Mouse (Mus musculus): ENCODE data around the gene Pigt.

The Pigt gene

DNA sequence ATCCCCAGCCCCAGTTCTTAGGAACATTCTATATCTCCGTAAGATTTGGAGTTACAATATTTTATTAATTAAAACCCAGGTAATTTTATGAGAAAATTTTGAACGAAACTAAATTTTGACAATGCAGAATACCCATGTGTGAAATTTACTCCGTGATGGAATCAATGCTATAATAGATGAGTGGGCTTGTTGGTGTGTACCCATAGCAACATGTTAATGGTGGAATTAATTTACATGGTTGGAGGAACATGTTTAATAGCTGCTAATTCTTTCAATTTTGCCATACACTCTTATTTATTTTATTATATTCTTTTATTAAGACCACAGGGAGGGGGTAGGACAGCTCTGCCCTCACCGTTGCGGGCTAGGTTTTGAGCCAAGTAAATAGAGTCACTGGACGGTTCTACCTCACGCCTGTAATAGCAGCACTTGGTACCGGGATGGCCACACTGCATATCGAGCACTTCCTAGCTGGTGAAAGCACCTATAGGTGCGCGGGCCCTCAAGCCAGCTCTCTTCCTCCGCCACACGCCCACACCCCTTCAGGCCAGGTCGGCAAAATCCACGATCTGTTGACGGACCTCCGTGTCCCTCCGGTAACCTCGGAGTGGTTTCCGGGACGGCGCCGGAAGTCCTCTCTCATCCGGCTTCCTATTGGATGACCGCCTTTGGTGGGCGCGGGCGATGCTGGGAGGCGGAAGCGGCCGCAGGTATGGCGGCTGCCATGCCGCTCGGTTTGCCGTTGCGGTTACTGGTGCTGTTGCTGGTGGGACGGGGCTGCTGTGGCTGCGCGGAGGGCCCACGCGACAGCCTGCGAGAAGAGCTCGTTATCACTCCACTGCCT is at the start of gene Pigt:
Pigt (plus strand) TSS at position 674 of the 844 bp plus-strand sequence.
- DNase-seq (ENCODE audit: low read depth, low spot score): peak; percentile 87

DNA sequence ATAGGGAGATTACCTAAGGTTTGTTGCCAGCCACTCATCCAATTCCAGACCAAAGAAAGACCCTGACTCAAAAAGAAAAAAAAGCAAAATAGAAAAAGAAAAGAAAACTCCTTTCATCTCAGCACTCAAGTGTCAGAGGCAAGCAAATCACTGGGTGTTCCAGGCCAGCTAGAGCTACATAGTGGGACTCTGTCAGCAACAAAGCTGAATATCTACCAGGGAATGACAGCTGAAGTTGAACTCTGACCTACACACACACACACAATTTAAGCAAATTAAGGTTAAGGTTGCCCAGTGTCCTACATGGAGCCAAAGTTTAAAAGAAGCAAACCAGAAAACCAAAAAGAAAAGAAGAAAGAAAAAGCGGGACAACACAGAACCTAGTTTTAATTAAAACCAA is 49.2 kb upstream of the Pigt start:
- no peak for DNase-seq (ENCODE audit: low read depth, low spot score)

DNA sequence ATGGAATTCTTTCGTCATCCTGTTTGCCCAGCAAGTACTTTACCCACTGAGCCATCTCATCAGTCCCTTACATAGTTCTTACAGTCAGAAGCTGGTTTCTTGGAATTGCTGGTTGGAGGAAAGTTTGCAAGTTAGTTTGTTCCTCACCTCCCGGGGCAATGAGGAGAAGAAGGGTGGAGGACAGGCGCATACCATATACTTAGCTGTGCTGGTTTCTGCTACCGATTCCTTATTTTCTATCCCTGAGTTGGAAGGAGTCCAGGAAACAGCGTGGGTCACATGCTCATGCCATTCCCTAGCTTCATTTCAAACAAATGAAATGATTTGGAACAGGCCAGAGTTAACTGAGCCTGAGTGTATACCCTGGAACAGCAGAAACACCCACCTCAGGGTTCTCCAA is 48.4 kb upstream of the Pigt start:
- DNase-seq (ENCODE audit: low read depth, low spot score): no peak

DNA sequence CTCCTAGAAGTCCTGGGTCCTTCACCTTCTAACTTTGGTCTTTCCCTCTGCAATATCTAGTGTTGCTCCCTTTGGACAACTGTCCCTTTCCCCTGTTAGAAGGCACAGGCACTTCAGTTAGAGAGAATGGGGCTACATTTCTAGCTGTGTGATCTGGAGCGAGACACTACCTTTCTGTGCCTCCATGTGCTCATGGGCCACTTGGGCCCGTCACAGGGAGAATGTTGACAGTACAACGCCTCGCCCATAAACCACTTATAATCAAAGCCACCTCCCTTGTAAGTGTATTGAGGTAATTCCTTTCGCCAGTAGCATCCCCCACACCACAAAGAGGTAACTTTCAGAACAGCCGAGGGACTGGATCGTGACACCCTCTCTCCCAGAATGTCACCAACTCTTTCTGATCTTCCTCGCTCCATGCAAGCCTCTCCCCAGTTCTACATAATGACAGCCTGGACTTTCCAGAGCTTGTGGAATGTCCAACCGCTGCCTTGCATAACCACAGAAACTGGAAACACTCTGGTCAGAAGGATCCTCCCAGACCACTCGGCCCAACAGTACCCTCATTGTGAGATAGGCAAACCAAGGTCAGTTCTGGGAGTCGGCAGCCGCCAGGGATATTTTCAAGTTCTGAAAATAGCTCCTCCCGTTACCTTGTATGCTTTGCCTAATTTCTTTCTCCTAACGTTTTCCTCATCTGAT is 47.8 kb upstream of the Pigt start:
- DNase-seq (ENCODE audit: low read depth, low spot score): no peak

DNA sequence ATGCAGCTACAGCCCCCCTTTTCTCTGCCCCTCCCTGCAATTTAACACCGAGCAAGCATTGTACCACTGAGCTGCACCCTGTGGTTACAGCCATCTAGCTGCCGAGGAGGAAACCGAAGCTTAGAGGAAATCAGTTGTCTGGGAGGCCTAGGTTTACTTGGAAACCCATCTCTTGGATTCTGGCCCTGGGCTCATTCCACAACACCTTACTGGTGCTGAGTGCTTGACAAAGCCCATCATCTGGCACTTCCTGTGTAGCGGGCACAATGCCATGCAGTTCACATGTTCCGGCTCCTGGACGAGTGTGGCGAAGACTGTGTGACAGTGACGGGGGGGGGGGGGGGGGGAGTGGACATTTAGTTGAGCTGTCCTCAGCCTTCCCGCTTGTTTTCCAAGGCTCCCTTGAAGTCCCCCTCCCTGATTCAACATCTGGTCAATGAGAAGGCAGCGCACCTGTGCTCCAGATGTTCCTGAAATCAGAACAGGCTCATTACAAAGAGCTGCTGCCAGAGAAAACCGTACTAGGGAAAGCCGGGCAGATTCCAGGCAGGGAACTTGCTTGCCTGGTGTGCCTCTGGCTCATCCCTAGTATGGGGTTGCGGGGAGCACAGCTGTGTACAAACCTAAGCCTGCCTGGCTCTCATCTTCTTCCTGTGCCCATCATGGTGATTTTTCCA is 45.2 kb upstream of the Pigt start:
- peak; percentile 58 for DNase-seq (ENCODE audit: low read depth, low spot score)

DNA sequence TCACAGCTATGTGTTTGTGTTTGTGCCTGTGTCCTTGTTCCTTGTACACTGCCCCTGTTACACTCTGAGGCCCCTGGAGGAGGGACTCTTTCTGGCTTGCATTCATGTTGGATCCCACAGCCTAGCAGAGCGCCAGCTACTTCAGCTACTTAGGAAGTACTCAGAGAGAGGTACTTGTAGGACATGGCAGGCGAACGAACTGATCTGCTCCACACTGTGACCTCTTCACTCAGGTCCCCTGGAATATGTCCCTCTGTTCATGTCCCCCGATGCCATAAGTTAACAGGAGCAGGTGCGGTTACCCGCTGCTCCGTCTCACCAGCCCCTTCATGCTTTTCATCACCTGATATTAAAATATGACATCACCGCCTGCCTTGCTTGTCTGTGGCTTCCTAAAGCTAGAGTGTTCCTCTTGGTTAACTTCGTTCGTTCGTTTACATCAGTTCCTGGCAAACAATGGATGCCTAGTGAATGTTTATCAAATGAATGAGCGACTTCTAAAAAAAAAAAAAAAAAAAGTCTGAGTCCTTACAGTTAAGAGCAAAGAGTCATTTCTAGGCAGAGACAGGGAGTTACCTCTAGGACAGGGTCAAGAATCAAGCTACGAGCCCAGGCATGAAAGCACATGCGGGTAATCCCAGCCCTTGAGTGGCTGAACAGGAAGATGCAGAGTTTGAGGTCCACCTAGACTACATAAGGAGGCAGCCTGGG is 44.1 kb upstream of the Pigt start:
- no peak for DNase-seq (ENCODE audit: low read depth, low spot score)

DNA sequence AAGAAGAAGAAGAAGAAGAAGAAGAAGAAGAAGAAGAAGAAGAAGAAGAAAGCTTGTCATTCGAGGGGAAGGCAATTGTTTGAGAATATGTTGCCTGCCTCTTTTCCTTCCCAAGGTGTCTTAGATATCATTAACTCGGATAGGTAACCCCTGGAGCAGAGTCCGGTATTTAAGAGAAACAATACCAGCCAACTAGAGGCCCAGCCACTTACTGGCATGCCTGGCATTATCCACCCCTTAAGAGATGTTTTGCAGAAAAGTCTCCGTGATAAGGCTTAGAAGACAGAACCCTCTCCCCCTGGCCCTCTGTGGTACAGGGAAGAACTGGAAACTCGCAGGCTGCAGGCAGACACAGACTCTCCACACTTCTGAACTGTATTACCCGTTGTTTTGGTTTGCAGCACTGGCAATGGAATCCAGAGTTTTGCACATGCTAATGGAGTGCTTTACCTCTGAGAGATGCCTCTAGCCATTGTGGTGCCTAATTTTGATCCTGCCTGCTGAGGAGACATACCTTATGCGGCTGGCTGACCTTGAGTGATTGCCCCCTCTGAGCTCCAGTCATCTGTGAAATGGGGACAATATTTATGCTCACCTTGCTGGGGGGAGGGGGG is 43.3 kb upstream of the Pigt start:
- DNase-seq (ENCODE audit: low read depth, low spot score): no peak

DNA sequence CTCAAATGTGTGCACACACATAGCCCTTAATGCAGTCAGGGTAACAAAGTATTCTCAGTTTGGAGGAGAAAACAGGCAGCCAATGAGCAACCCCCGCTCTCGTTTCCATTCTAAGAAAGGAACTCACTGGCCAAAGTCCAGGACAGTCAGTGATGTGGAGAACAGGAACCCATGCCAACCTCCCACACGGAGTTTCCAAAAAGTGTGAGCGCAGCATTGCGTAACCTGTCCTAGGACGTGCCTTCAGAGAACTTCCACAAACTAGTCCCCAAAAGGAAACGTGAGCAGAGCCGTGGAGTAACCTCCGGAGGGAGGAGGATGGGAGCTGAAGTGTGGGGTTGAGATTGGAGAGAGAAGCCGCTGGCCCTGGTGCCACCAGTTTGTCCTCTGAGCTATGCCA is 42.5 kb upstream of the Pigt start:
- no peak for DNase-seq (ENCODE audit: low read depth, low spot score)

DNA sequence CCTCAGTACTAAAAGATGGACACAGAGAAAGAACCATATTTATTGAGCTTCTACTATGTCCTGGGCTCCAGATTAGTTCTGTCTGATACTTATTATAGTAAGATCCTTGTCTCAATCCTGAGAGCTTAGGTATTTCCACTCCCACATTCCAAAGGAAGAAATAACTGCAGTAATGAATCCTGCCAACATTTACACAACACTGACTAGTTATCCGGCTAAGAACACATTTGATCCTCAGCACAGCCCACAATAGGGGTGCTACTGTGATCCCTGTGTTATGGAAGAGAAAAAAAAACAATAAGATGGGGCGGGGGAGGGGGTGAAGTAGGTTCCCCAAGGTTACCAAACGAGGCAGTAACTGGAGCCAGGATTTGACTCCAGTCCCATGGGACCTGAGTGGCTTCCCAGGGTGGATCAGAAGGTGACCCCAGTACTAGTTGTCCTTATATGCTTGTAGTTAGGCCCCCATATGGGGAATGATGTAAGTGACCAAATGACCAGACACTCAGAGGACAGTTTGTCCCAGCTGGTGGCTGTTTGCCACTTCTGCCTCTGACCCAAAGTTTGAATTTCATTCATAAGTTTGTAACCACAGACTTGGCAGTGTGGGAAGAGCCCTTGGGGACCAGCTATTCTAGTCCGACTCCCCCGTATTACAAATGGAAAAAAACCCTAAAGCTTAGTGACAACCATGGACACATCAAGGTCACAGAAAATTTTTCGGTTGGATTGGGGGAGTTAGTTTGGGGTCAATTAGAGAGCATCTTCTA is 41.7 kb upstream of the Pigt start:
- DNase-seq (ENCODE audit: low read depth, low spot score): peak; percentile 92

DNA sequence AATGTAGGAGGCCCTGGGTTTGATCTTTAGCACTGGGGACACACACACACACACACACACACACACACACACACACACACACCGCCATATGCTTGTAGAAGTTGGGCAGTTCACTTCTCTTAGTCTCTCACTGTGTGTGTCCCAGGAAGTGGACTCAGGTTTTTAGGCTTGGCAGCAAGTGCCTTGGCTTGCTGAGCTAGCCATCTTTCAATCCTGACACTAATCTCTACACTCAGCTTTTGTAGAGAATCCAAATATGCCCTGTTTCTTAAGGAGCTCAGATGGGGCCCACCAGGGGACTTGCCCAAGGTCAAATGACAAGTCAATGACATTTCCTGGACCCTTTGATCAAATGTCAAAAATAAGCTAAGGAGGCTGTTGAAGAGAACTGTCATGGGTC is 40.9 kb upstream of the Pigt start:
- DNase-seq (ENCODE audit: low read depth, low spot score): no peak

DNA sequence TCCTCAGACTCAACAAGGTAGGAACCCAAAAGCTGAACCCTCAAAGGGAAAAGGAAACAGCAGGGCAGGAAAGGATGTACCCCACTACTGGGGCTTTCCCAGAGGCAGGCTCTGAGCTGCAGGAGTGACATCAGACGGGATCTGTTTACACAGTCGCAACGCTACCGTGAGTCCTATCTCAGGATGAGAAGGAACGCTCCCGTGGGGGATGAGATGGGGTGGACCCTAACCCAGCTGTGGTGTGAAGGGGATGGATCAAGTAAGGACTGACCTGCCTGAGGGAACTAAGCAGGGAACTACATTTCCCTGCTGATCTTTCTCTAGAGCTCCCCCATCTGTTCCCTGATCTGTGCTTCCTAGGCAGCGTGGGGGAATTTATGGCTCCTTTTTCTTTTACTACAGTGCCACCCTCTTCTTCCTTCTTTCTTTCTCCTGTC is 40.4 kb upstream of the Pigt start, which contains the start of gene Sys1:
Sys1 (plus strand) TSS at position 101 of the 437 bp plus-strand sequence.
- DNase-seq (ENCODE audit: low read depth, low spot score): peak; percentile 48

DNA sequence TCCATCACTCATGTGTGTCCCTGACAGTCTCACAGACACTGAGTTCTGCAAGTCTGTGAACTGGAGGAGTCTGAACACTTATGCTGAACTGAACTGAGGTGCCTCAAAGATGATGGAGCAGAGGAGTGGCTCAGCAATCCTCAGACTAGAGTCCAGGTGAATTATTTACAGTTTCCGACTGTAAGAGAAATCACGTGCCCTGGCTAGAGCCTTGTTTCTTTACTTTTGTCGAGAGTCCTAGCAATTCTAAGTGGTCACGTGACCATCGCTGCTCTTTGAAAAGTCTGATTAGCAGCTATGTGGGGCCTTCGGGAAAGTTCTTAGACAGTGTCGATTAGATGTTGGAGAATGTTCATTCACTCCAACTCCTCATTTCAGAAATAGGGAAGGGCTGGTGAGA is 39.4 kb upstream of the Pigt start:
- DNase-seq (ENCODE audit: low read depth, low spot score): peak; percentile 51

DNA sequence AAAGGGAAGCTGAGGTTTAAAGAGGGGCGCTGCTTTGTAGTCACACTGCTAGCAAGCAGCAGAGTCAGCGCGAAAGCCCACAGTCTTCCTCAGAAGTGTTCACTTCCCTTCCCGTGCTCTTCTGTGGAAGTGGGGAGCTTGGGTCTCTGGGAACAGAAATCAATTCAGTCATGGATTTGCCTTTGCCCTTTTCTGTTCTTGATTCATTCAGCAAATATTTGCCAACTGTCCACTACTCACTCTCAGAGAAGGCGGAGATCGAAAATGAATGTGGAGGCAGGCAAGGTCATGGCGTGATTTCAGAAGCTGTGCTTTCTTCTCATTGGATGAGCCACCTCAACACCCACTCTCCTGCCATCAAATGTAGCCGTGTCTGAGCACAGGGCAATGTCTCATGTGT is 38.8 kb upstream of the Pigt start:
- no peak for DNase-seq (ENCODE audit: low read depth, low spot score)

DNA sequence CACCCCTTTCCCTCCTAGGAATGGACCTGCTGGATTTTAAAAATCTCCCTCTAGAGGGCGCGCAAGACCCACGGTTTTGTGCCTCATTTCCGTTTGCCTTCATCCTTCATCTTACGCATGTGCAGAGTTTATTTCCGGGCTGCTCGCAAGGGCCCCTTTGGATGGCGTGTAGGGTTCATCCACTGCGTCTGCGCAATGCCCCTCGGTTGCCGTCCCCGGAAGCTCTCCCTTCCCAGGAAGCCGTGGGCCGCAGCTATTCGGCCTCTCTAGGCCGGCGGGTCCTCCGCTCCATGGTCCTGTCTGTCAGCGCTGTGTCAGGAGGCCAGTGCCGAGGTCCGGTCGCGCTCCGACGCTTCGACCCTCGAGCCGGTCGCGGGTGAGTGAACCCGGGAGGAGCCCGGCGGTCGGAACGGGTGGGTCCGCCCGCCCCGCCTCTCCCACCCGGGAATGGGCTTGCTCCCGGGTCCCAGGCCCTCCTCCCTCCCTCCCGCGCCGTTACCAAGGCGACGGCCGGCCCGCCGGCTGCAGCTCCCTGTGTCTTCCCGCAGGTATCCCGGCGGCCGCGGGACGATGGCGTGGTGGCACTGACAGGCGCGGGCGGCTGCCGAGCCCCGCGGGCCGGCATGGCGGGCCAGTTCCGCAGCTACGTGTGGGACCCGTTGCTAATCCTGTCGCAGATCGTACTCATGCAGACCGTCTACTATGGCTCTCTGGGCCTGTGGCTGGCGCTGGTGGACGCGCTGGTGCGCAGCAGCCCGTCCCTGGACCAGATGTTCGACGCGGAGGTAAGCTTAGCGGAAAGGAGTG is 36.4 kb upstream of the Pigt start, which contains the start of gene Gm20458:
Gm20458 (plus strand) TSS at position 223 of the 807 bp plus-strand sequence.
- peak; percentile 99 for DNase-seq (ENCODE audit: low read depth, low spot score)

DNA sequence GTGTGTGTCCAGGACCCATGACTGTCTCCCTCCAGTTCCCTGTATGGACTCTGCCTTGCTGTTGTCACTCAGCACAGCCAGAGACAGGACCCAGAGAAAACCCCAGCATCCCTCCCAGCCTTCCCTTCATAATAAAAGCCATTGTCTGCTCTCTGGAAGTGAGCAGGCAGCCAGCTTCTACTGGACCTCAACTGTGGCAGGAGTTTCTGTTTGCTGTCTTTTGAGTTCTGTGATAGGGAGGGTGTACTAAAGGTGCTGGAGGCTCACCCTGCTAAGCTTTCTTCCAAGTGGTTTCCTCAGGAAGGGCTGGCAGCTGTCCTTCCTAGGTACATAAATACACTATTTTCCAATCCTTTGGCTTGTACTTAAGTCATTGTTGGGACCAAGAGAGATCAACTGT is 32.2 kb upstream of the Pigt start:
- DNase-seq (ENCODE audit: low read depth, low spot score): no peak

DNA sequence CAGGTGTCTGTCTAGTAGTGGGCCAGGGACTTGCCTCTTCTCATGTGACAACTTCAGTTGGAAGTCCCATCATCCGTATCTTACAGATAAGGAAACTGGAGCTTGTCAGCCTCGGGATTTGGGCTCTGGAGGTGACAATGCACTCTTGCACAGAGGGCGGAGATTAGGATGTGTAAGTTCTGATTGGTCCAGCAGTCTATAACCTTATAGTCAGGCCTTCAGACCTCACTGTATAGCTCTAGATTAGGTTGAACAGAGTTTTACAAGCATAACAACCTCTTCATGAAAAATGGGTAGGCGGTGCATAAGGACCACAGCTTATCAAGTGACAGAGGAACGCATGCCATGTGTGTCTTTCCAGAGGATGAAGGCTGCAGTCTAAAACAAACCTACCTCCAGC is 30.5 kb upstream of the Pigt start:
- DNase-seq (ENCODE audit: low read depth, low spot score): no peak

DNA sequence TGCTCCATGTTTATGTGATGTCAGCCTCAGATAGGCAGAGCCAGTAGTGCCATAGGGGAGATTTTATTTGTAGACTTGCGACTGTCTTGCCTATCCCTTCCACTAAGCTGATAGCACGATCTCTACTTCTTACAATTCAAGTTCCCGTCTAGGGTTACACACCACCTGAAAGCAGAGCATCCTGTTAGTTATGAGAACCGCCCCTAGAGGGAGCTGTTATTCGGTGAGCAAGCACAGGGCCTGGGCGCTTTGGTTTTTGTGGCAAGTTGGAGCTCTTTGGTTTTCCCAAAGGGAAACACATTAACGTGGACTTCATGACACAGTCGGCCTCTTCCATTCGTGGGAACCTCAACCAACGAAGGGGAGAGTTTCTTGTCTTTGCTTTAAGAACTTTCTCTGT is 27.1 kb upstream of the Pigt start:
- peak; percentile 89 for DNase-seq (ENCODE audit: low read depth, low spot score)

DNA sequence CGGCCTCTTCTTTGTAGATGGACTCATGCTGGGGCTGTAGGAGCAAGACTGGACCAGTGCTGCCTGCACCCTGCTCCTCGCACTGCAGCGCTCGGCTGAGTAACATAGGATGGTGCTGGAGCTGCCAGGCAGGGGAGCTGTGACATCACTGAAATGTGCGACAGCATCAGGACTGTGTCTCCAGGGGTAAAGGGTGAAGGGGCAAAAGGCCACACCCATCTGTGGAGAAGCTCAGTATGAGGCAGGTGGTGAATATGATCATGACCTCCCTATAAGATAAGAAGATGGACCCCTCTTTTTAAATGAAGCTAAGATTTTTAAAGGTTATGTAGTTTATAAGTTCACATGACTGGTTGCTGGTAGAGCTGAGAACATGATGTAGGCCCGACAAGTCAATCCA is 23.7 kb upstream of the Pigt start, which contains the start of gene Trp53tg5:
Trp53tg5 (minus strand) TSS at position 101 of the 400 bp plus-strand sequence.
- no peak for DNase-seq (ENCODE audit: low read depth, low spot score)

DNA sequence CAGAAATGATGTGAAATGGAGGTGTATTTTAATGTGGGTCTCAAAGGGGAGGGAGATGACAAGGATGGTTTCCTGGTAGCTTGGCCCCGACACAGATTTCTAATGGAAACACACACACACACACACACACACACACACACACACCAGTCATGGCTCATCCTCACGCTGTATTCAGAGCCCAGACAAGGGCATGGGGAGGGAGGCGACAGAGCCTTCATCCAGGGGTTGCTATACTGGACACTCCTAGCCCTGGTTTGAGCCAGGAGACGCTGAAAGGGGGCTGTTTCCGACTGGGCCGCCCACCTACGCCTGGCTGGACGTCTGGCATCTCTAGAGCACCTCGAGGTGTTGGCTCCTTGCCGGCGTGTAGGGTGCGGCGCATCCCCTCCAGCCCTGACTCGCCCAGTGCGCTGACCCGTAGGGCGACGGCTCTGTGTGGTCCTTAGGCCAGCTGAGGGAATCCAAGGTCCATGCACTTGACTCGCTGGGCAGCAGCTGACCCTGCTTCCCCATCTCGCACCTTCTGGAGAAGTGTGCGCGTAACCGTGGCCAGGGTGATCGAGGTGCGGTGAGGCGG is 11.6 kb upstream of the Pigt start, which contains the start of gene Dbndd2:
Dbndd2 (plus strand) TSS at position 426 of the 577 bp plus-strand sequence.
- DNase-seq (ENCODE audit: low read depth, low spot score): no peak

Data from R1 (cell line).